Mouse (Mus musculus) regulatory T cell (primary cell): ENCODE results near the gene Olfr1357.
"Not testable (repeated sequence)": the region's sequence is repeated elsewhere in the genome, so short reads cannot be mapped to it uniquely, and the experiment has no call there.

Source experiments
- in situ Hi-C: fragments of 300-600 bp; cut with MboI, MseI; formaldehyde crosslinking; loops from one replicate; pipeline ENCODE4 v1.15.1; 2025; ENCODE audit warnings: high pct_unique_total_duplicates

The Olfr1357 gene

DNA sequence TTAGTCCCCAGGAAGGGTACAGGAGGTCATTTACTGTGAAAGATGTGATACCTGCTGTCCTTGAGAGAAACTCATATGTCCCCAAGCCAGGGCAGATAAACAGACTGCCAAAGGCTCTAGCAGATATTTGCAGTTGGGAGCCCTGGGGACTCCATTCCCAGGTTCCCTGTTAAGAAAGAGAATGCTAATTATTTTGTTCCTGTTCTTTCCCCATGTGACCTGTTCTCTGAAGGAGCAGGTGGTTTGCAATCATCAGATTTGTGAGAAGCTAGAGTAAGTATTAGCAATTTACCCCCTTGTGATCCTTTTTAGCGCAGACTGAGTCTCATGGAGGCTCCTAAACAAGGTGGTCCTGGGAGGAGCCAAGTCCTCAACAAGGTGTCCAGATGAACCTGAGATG lies at the start of gene Olfr1357:
TSS of gene Olfr1357 (minus strand) at position 101 of the 400 bp plus-strand sequence.
- in situ Hi-C loops, result no loop called here

DNA sequence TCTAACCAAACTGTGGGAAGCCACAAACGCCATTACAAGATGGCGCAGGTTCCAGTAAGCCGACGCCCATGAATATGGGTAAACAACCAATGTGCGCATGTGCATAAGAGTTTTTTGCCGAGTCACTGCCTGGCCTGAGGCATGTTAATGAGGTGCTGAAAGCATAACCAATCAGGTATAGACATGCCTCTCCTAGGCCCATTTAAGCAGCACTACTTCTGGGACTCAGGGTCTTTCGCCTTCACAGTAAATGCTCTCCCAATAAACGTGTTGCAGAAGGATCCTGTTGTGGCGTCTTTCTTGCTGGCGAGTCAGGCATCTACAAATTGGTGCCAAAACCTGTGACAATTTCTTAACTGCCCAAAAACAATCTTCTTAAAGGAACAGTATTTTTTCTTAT lies 48.8 kb upstream of the Olfr1357 start:
- in situ Hi-C loops, result not testable (repeated sequence)

DNA sequence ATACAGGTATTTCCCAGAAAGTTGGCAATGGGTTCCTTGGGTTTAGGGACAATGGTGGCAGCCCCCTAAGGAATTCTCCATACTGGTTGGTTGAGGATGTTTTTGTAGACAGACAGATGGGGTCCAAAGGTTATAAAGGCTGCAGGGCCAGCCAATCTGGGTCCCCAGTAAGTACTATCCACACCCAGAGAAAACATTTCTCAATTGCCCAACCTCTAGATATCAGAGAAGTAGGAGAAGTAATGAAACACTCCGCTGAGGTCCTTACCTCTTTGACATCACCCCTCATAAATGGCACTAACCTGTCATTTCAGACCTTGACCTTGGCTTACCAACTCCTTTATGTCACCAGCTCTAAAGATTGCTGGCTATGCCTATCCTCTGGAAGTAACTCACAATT lies 46.7 kb upstream of the Olfr1357 start:
- in situ Hi-C loops, result no loop called here

DNA sequence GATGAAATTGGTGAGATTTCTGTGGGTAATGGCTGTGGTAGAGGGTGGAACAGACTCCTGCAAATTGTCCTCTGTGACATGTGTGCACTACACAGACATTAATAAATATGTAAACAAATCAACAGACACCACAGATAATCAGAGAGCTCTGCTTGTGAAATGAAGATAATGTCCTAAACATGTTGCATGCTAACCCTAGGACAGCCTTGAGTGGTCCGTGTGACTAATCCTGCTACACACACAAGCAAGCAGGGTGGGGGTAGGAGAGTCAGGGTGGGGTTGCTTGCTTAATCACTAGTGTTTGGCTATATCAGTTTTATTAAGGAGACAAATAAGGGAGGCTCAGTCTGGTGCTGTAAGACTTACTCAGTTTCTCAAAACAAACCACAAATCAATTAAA lies 43.3 kb upstream of the Olfr1357 start:
- in situ Hi-C loops, result no loop called here

DNA sequence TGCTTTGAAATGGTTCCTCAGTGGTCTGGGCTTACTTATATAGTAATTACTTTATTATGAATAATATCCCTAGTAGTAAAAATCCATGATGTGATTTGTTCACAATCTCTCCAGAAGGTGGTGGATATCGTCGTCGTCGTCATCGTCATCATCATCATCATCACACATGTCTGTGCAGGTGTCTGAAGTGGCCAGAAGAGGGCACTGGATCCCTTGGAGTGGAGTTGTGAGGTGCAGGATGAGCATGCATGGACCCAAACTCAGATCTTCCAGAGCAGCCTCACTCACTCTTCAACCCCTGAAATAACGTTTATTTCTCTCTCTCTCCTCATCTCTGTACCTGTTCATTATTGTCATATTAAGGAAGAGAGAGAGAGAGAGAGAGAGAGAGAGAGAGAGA lies 14.4 kb upstream of the Olfr1357 start:
- in situ Hi-C loops, result no loop called here

DNA sequence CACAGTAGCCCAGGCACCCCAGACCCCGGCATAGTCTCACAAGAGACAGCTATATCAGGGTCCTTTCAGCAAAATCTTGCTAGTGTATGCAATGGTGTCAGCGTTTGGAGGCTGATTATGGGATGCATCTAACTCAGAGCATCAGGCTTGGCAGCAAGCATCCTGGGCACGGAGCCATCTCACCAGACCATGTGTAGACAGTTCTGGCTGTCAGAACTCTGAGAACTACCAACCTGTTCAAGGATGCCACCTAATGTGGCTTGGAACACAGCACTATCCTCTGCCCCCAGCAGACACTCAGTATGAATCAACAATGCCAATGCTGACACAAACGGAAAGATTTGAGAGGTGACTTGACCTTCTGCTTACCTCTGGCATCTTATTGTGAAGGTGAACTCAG lies 12.3 kb upstream of the Olfr1357 start:
- in situ Hi-C loops, result no loop called here

DNA sequence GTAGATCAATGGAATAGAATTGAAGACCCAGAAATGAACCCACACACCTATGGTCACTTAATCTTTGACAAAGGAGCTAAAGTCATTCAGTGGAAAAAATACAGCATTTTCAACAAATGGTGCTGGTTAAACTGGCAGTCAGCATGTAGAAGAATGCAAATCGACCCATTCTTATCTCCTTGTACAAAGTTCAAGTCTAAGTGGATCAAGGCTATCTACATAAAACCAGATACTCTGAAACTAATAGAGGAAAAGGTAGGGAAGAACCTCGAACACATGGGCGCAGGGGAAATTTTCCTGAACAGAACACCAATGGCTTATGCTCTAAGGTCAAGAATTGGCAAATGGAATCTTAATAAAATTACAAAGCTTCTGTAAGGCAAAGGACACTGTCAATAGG lies 5.3 kb upstream of the Olfr1357 start:
- in situ Hi-C loops, result not testable (repeated sequence)

DNA sequence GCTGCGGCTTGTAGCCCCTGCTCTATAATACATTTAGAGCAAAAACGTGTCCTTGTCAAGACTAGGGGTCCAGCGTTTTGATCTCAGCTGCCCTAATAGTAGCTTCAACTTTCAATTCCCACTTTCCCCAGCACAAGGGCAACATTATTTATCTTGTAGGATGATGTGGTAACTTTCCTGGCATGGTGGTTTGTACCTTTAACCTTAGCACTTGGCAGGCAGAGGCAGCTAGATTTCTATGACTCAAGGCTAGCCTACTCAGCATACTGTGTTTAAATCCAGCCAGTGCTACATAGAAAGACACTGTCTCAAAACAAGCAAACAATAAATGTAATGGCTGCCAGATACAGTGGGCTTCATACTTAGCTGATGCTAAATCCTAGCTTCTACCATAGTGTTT lies 10.3 kb downstream of the Olfr1357 start:
- in situ Hi-C loops, result no loop called here

DNA sequence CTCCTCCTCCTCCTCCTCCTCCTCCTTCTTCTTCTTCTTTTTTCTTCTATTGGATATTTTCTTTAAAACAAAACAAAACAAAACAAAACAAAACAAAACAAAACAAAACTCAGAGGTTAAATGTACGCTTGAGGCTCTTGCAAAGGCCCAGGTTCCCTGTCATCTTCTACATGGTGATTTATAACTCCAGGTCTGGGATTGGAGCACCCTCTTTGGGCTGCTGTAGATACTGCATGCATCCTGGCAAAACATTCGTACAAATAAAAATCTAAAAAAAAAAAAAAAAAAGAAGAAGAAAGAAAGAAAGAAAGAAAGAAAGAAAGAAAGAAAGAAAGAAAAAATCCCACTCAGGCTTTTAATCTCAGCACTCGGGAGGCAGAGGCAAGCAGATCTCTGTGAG lies 12.8 kb downstream of the Olfr1357 start:
- in situ Hi-C loops, result no loop called here

DNA sequence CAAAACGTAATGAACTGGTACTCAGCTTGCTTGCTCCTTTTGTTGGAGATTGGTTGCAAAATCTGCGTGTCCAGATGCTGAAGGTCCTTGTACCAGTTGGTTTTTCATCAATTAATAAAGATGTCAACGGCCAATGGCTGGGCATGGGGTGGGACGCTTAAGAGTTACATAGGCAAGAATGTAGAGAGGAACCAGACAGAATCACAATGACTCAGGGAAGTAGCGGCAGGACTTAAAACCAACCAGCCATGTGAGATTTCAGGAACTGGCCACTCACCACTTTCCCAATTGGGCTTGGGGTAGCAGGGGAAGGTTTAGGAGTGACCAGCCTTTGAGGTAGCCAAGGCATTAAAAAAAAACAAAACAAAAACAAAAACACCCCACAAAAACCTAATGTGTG lies 18.0 kb downstream of the Olfr1357 start:
- in situ Hi-C loops, result loop anchor here (5.0 to 25.0 kb wide), 2 partner anchors 73 to 1462 kb away; no protein-coding TSS in a partner anchor

DNA sequence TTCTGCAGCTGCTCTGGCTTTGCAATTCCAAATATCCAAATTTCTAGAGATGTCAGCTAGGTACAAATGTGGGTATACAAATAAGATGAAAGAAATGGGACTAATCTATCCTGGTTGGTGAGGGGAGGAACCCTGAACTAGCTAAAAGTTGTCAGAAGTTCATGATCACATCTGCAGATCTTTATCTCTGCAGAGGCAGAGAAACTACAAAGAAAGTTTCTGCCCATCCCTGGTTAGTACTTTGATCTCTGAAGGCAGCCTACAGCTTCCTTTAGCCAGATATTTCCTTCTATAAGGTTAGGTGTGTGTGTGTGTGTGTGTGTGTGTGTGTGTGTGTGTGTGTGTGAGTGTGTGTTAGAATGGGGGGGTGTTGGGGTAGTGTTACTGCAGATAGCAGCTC lies 23.3 kb downstream of the Olfr1357 start:
- in situ Hi-C loops, result loop anchor here (25.0 kb wide), 1 partner anchor 1468 kb away; no protein-coding TSS in a partner anchor

DNA sequence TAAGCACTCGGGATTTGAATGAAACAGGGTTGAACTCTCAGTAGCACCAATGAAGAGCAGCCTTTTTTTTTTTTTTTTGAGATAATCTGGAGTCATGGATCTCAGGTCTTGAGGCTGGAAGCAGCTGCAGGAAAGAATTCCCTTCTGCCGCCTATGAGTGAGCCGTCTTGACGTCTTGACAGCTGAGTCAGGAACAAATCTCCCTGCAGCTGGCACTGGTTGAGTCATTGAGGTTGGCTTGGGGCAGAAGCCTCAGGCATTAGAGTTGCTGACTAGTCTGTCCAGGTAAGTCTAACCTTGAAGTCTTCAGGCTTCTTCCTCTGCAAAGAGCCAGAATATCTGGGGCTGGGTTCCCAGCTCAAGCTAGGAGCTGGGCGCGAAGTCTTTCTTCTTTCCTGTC lies 23.7 kb downstream of the Olfr1357 start:
- in situ Hi-C loops, result loop anchor here (25.0 kb wide), 1 partner anchor 1468 kb away; no protein-coding TSS in a partner anchor

DNA sequence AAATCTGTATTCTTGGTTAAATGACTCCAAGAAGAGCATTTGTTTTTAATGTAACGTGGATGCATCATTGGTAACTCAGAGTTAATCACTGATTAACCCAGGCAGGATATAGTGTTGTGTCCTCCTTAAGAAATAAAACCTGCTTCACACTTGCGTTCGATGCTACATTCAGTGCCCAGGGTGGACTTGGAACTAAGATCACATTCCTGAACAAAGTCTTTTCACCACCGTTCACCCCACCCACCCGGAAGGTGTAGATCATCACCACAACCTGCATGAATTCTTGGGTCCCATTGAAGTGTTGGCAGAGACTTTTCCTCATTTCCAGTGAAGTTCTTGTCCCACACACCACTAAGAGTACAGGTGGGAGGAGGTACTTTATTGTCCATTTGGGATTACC lies 24.1 kb downstream of the Olfr1357 start:
- in situ Hi-C loops, result loop anchor here (25.0 kb wide), 1 partner anchor 1469 kb away; no protein-coding TSS in a partner anchor

DNA sequence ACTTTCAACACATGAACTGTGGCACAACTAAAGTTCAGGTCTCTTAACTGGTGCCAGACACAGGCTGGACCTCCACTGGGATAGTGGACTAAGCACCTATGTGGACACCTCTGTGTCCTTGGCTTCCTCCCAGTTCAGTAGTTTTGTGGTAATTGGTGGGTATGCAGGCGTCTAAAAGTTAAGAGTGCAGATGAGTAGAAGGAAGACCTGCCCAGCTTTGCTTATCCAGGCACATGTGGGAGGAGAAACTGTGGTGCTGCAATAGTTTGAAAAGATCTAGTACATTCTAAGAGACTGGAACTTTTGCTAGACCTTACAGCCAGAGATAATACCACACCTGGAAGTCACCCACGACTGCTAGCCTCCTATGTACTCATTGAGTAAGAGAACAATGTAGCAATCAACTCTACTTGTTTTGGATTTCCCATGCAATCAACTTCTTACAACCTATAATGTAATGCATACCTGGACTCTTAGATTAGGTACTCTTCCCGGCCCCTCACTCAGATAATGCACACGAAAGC lies 25.0 kb downstream of the Olfr1357 start:
- in situ Hi-C loops, result loop anchor here (25.0 kb wide), 1 partner anchor 1469 kb away; no protein-coding TSS in a partner anchor

DNA sequence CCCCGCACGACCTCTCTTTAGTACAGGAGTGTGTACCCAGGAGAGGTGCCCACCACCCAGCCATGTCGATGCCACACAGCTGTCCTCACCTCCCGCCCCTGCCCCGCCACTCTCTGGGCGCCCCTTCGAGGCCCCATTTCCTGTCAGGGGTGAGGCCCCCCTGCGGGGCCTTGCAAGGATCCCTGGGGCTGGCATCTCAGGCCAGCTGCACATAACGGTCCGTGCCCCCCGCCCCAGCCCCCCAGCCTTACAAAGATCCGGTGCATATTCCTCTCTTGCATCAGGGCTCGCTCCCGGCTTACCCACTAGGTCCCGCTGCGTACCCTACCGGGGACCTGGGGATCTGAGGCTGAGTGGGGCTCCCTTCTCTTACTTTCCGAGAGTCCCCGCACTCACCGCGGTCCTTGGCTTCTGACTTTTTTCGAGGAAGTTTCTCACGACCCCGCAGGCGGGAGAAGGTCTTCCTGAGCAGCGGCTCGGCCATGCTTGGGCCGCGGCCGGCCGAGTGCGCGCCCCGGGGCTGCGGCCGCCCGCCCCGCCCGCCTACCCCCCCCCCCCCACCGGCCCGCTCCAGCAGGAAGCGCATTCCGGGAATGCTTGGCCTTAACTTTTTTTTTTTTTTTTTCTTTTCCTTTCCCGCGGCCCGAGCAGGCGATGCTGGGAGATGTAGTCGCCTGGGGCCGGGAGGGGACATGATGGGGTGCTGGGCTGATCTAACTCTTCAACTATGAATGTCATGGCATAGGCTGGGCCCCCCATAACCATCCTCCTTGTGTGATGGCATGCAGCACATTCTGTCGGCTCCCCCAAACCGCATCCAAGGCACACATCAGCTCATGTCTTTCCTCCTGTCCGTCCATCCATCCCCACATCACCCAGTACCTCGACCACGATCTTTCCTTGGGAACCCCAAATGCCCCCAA lies 26.2 kb downstream of the Olfr1357 start, which contains the start of gene Syde1:
TSS of gene Syde1 (minus strand) at position 559 of the 923 bp plus-strand sequence.
- in situ Hi-C loops, result loop anchor here (25.0 kb wide), 1 partner anchor 1471 kb away; no protein-coding TSS in a partner anchor

DNA sequence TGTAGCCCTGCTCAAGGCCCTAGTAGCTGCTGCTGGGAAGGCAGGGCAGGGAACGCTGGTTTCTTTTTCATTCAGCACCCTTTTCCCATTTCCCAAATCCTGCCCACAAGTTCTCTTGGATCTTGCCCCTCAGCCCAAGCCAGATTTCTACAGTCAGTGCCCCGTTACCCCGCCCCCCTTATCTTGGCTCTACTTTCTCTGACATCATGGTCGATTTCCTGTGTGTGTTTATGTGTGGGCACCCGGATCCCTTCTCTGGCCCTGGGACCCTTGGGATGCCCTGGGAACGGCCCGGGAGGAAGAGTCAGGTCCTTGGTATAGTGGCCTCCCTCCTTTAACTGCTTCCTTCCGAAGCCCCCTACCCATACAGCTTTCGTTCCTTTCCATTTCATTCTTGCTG lies 27.1 kb downstream of the Olfr1357 start:
- in situ Hi-C loops, result loop anchor here (25.0 kb wide), 1 partner anchor 1472 kb away; no protein-coding TSS in a partner anchor

DNA sequence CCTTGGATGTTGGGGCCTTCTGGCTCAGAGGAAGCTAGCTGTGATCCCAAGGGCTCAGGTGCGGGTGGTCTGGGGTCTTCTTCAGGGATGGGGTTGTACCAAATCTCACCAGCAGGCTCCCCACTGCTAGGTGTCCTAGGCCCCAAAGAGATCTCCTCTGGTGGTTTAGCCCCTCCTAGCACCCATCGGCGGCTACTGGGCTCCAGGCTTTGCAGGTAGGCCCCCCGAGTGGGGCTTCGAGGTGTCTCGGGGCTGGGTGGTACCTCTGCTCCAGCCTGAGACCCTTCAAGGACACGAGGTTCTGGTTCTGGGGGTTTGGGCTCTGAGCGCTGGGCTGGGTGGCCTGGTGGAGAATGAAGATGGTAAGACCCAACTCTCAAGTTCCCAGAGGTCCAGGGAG lies 28.0 kb downstream of the Olfr1357 start:
- in situ Hi-C loops, result loop anchor here (25.0 kb wide), 1 partner anchor 1472 kb away; no protein-coding TSS in a partner anchor

DNA sequence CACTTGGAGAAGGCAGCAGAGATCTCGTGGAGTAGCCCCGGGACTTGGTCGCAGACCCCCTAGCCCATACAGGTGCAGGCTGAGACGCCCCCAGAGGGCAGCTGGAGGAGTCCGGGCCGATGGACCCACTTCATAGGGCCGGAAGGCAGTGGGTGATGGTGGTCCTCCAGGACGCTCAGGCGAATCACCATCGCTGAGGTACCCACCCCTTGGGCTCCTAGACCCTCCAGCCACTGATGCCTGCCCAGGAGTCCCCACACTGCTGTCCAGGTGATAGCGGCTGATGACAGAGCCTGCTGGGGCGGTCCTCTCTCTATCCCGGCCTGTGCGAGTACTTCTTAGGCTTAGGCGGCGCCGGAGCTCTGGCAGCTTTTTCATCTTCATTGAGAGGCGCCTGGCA lies 28.6 kb downstream of the Olfr1357 start:
- in situ Hi-C loops, result loop anchor here (25.0 kb wide), 1 partner anchor 1473 kb away; no protein-coding TSS in a partner anchor

DNA sequence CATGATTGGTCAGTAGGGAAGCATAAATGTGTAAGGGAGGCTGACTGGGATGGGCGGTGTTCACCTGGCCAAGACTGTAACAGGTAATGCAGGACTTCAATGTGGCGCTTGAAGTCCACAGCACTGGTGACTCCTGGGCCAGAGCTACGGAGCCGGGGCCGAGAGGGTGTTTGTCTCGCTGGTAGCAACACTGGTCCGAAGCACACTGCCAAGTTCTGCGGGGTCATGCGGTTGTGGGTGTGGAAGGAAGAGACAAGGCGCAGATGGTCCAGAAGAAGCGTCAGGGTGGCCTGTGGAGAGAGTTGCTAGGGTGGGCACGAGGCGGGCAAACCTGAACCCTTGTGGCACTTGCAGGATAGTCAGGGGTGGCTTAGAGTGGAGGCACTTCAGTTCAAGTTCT lies 31.8 kb downstream of the Olfr1357 start:
- in situ Hi-C loops, result loop anchor here (25.0 kb wide), 1 partner anchor 1476 kb away; no protein-coding TSS in a partner anchor

DNA sequence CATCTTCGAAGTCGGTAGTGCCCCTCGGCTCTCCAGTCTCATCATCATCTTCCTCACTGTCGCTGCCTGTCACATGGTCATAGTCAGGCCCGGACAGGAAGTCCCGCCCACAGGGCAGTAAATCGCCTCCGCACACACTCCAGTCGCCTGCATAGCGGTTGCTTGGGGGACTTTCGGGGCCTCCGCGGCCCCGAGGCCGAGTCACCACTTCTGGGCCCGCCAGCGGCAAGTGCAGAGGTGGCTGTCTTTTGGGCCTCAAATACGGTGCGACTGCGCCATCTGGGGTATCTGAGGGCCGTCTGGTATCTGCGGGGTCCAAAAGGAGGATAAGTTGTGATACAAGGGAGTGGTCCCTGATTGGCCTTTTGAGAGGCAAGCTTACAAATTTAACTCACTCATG lies 32.3 kb downstream of the Olfr1357 start:
- in situ Hi-C loops, result loop anchor here (25.0 kb wide), 1 partner anchor 1477 kb away; no protein-coding TSS in a partner anchor

DNA sequence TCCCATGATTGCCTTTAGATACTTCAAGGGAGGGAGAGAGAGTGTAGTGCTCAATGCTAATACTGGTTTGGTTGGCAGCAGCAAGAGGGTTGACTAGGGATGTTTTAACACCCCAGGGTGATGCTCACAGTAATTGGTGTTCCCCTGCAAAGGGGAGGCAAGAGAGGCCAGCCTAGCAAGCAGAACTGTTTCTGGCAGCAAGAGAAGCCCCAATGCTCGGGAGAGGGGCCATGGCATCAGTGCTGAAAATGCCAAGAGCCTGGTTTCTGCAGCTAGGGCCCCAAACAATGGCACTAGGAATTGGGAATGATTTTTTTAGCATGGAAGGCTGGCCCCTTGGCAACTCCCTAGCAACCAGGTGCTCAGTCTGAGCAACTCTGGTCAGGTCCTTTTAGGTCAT lies 32.9 kb downstream of the Olfr1357 start:
- in situ Hi-C loops, result loop anchor here (25.0 kb wide), 1 partner anchor 1477 kb away; no protein-coding TSS in a partner anchor

DNA sequence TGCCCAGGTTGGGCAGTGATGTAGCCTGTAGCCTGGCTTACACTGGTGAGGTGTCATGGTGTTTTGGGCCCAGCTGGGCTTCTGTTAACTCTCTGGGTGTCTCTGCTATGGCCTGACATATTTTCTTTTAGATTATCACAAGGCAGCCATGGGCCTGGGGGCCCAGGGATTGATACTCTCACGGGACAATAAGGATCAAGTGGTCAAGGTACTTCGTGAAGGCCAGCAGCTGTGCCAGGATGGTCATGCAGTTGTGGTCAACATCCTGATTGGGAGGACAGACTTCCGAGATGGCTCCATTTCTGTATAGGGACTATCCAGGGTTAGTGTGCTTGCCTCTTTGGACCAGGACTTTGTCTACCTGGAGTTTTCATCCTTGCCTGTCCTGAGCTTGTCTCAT lies 33.9 kb downstream of the Olfr1357 start:
- in situ Hi-C loops, result loop anchor here (25.0 kb wide), 1 partner anchor 1478 kb away; no protein-coding TSS in a partner anchor
